Mouse (Mus musculus) embryonic facial prominence, embryonic 13.5 days (tissue): ENCODE measurements around the gene Gpr3. TPM values are rescaled to one million over a fixed set of nuclear protein-coding genes. Genes with fewer than 3 reads are reported as not detected.

Source experiments
- ATAC-seq: fragments of 200-750 bp; cut with Nextera tagmentation; 2 replicates; pipeline ENCODE4 v1.8.0; 2017; ENCODE audit warnings: low read depth; ENCODE audit not compliant: insufficient number of reproducible peaks, insufficient read depth, low FRiP score, low TSS enrichment
- H3K27ac ChIP-seq: fragments of 300-500 bp; sonication (generic); 2 replicates; pipeline ENCODE4 v1.5.1; 2015; ENCODE audit warnings: moderate library complexity, mild to moderate bottlenecking, inconsistent platforms
- H3K27me3 ChIP-seq: fragments of 300-500 bp; sonication (generic); 2 replicates; pipeline ENCODE4 v1.6.1; 2015; ENCODE audit warnings: mild to moderate bottlenecking, inconsistent platforms
- H3K36me3 ChIP-seq: fragments of 300-500 bp; sonication (generic); 2 replicates; pipeline ENCODE4 v1.6.1; 2015; ENCODE audit warnings: mild to moderate bottlenecking, inconsistent platforms
- H3K4me1 ChIP-seq: fragments of 300-500 bp; sonication (generic); 2 replicates; pipeline ENCODE4 v1.6.1; 2015; ENCODE audit warnings: inconsistent platforms
- H3K4me2 ChIP-seq: fragments of 300-500 bp; sonication (generic); 2 replicates; pipeline ENCODE4 v1.6.1; 2015; ENCODE audit warnings: moderate library complexity, mild to moderate bottlenecking, inconsistent platforms
- H3K4me3 ChIP-seq: fragments of 300-500 bp; sonication (generic); 2 replicates; pipeline ENCODE4 v1.5.1; 2015; ENCODE audit warnings: mild to moderate bottlenecking, inconsistent platforms
- H3K9ac ChIP-seq: fragments of 300-500 bp; sonication (generic); 2 replicates; pipeline ENCODE4 v1.6.1; 2015; ENCODE audit warnings: mild to moderate bottlenecking, inconsistent platforms
- H3K9me3 ChIP-seq: fragments of 300-500 bp; sonication (generic); 2 replicates; pipeline ENCODE4 v1.6.1; 2016; ENCODE audit warnings: inconsistent platforms
- WGBS: fragments of 180-500 bp; shearing (Covaris S2); methylation state at CpG from one replicate; pipeline ENCODE4 v1.1.7; 2015; ENCODE audit warnings: mixed read lengths; 5-methylcytosine and 5-hydroxymethylcytosine counted together
- polyA plus RNA-seq: library from polyadenylated mRNA; unstranded; fragments of >200 nt; fragmentation: Nextera tagmentation; extraction: Ambion mirVana; gene quantifications from 2 replicates; pipeline ENCODE4 v1.2.1, GENCODE M21; 2015

Gene Gpr3
- polyA plus RNA-seq, 1 experiment from 2014 or later = 0.15 TPM

DNA sequence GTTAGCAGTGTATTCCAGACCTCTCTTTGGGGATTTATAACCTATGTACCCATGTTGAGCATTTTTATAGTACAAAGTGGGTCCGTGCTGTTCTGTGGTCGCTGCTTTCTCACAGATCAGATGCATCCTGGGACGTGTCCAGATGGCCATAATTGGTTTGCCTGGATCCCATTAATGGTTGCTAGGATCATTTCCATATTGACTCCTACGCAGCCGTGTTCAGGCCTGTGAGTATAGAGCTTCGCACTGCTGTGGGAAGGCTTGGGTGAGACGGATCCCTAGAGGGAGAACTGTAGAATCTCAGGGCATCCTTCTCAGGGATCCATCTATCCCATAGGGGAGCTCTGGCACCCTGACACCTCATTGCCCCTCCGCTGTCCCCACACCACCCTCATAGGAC, 17.2 kb upstream of the Gpr3 start:
- Histone ChIP-seq H3K27me3 (no peaks in the 10 kb centered on the region), H3K9me3 (no peaks in the 10 kb centered on the region), H3K9ac (no peak overlapping the region), H3K36me3 (no peaks in the 10 kb centered on the region), H3K4me2 (no peak overlapping the region), H3K4me3 (no peak overlapping the region), H3K27ac (peak overlapping the region; percentile 35; the same call in 1 of the 2 replicates), H3K4me1 (peaks cover 14% of the 10 kb centered on the region)
- no peak for ATAC-seq
- 32% methylated on average over 8 of the region's 8 CpGs for WGBS

DNA sequence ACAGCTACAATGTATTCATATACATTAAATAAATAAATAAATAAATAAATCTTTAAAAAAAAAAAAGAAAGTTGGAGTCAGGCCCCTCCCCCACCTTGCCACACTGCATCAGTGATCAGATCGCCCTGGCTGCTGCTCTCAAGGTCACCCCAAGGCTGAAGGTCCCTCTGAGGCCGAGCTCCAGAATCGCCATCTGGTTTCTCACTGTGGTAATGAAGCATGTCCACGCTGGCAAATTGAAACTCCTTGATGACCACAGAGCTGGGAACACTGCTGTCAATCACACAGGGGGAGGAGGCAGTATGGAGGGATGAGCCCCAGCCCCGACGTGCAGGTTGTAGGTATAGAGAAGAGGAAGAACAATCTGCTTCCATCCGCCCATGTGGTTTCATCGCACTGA, 15.3 kb upstream of the Gpr3 start:
- no peak overlapping the region for H3K4me3 ChIP-seq
- 40% methylated on average over 8 of the region's 8 CpGs for WGBS
- H3K27me3 ChIP-seq = peaks cover 4% of the 10 kb centered on the region; the same call in 1 of the 2 replicates
- H3K9me3 ChIP-seq = no peaks in the 10 kb centered on the region
- H3K9ac ChIP-seq = no peak overlapping the region
- no peak overlapping the region for H3K4me2 ChIP-seq
- H3K36me3 ChIP-seq = no peaks in the 10 kb centered on the region
- H3K27ac ChIP-seq = no peak overlapping the region
- H3K4me1 ChIP-seq = peaks cover 30% of the 10 kb centered on the region
- ATAC-seq = no peak

- Histone ChIP-seq H3K9ac (no peak overlapping the region), H3K27ac (no peak overlapping the region), H3K4me3 (no peak overlapping the region), H3K9me3 (no peaks in the 10 kb centered on the region), H3K4me2 (no peak overlapping the region), H3K36me3 (no peaks in the 10 kb centered on the region), H3K27me3 (peaks cover 17% of the 10 kb centered on the region), H3K4me1 (peaks cover 34% of the 10 kb centered on the region)
- no peak for ATAC-seq
- 53% methylated on average over 10 of the region's 10 CpGs for WGBS
These were observed 13.7 kb upstream of the Gpr3 start for GRCm38 (mm10) chr4:133226073-133226472.

DNA sequence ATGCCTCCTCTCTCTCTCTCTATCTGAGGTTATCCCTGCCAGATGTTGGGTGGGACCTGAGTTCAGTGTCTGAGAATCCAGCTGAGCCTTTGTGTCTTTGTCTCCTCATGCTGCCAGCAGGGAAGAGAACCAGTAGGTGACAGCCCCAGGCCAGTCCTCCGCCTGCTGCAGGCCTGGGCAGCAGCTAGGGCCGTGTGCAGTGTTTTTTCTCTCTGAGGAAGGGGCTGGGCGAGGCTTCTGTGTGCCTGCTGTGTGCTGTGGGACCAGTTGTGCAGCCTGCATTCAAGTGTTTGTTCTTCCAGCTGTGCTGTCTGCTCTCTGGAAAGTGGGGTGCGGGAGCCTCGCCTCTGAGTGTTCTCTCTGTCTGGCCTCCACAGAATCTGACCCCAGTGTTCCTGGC, 11.5 kb upstream of the Gpr3 start:
- Histone ChIP-seq H3K4me1 (peaks cover 36% of the 10 kb centered on the region), H3K4me3 (no peak overlapping the region), H3K4me2 (no peak overlapping the region), H3K27ac (peak overlapping the region; percentile 11; the same call in 1 of the 2 replicates), H3K27me3 (peaks cover 29% of the 10 kb centered on the region), H3K9me3 (no peaks in the 10 kb centered on the region), H3K9ac (peak overlapping the region; percentile 36), H3K36me3 (no peaks in the 10 kb centered on the region)
- no peak for ATAC-seq
- 52% methylated on average over 5 of the region's 5 CpGs for WGBS

- H3K4me1 ChIP-seq = peaks cover 36% of the 10 kb centered on the region
These were observed 9.4 kb upstream of the Gpr3 start for GRCm38 (mm10) chr4:133221701-133222100.

DNA sequence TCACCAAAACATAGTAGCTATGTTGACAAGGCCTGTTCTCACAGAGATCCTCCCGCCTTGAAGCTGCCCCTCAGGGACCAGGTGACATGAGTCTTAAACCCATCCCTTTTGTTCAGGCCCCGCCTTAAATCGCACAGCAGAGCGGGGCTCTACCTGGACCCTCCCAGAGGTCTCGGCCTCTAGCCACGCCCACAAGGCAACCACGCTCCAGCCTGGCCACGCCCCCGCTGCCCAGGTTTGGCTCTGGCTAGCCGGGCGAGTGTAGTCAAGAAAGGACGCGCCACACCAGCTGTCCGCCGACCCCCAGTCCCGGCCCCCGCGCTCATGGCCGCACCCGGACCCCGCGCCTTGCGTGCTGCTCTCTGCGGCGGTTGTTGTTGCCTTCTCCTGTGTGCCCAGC, 8.3 kb upstream of the Gpr3 start:
- Histone ChIP-seq H3K9me3 (no peaks in the 10 kb centered on the region), H3K4me2 (peak overlapping the region; percentile 68), H3K9ac (peak overlapping the region; percentile 58), H3K36me3 (no peaks in the 10 kb centered on the region), H3K4me1 (peaks cover 28% of the 10 kb centered on the region), H3K27me3 (peaks cover 29% of the 10 kb centered on the region), H3K4me3 (peak overlapping the region; percentile 39), H3K27ac (no peak overlapping the region)
- 3% methylated on average over 25 of the region's 25 CpGs for WGBS
- no peak; the same call in 1 of the 2 replicates for ATAC-seq

More at GRCm38 (mm10) chr4:133221701-133222100, 9.4 kb upstream of the Gpr3 start:
- H3K9me3 ChIP-seq = no peaks in the 10 kb centered on the region
- WGBS = 81% methylated on average over 8 of the region's 8 CpGs
- no peak overlapping the region for H3K4me2 ChIP-seq
- H3K4me3 ChIP-seq = no peak overlapping the region
- ATAC-seq = no peak
- H3K36me3 ChIP-seq = no peaks in the 10 kb centered on the region
- H3K27me3 ChIP-seq = peaks cover 29% of the 10 kb centered on the region
- H3K9ac ChIP-seq = no peak overlapping the region
- H3K27ac ChIP-seq = no peak overlapping the region

GRCm38 (mm10) chr4:133218745-133219144, 6.4 kb upstream of the Gpr3 start:
- no peak overlapping the region for H3K4me2 ChIP-seq
- H3K4me3 ChIP-seq = no peak overlapping the region
- 87% methylated on average over 3 of the region's 3 CpGs for WGBS
- ATAC-seq = no peak
- H3K9me3 ChIP-seq = no peaks in the 10 kb centered on the region
- no peak overlapping the region for H3K9ac ChIP-seq
- H3K4me1 ChIP-seq = peaks cover 23% of the 10 kb centered on the region
- no peaks in the 10 kb centered on the region for H3K36me3 ChIP-seq
- peaks cover 43% of the 10 kb centered on the region for H3K27me3 ChIP-seq
- H3K27ac ChIP-seq = no peak overlapping the region

GRCm38 (mm10) chr4:133217641-133218040, 5.3 kb upstream of the Gpr3 start:
- Histone ChIP-seq H3K4me2 (no peak overlapping the region), H3K4me1 (peaks cover 24% of the 10 kb centered on the region), H3K9me3 (no peaks in the 10 kb centered on the region), H3K36me3 (no peaks in the 10 kb centered on the region), H3K27ac (no peak overlapping the region), H3K9ac (no peak overlapping the region), H3K4me3 (no peak overlapping the region), H3K27me3 (peaks cover 50% of the 10 kb centered on the region)
- WGBS = 2% methylated on average over 5 of the region's 5 CpGs
- no peak for ATAC-seq

DNA sequence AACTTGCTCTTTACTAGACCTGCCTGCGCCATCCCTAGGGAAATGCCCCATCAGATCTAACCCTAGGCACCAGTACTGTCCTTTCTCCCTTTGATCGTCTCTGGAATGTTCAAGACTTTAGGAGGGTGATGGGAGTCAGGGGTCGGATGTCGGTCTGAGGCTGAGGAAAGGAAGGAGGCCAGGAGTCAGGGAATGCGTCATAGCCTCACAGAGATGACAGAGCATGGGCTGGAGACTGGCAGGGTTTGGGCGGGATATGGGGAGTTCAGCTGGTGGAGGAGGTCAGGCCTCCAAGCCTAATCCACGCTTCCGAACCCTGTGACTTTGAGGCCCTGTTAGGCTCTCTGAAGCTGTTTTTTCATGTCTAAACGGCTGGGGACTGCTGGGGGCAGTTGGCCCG, 1.3 kb upstream of the Gpr3 start:
- no peak for ATAC-seq
- no peak overlapping the region for H3K9ac ChIP-seq
- peaks cover 49% of the 10 kb centered on the region for H3K27me3 ChIP-seq
- H3K4me1 ChIP-seq = peaks cover 26% of the 10 kb centered on the region
- peak overlapping the region; percentile 96 for H3K4me2 ChIP-seq
- H3K4me3 ChIP-seq = peak overlapping the region; percentile 65
- H3K9me3 ChIP-seq = no peaks in the 10 kb centered on the region
- no peaks in the 10 kb centered on the region for H3K36me3 ChIP-seq
- WGBS = 11% methylated on average over 10 of the region's 10 CpGs
- H3K27ac ChIP-seq = no peak overlapping the region

DNA sequence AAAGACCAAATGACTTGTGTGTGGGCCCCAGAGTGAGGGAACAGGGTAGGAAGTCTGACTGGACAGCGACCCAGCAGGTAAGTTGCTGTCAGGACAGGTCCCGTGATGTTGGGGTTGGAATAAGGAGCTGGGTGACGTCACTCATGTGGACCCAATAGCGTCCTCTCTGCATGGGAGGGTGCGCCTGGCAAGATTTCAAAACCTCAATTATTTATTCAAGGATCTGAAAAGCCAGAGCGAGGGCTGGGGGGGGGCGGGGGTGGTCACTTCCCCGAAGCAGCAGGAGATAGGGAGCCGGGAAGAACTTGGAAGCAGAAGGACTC, 893 bp upstream of the Gpr3 start:
- ATAC-seq = no peak
- Histone ChIP-seq H3K27me3 (peaks cover 49% of the 10 kb centered on the region), H3K4me1 (peaks cover 26% of the 10 kb centered on the region), H3K4me2 (peak overlapping the region; percentile 96), H3K9ac (no peak overlapping the region), H3K4me3 (peak overlapping the region; percentile 65), H3K27ac (no peak overlapping the region), H3K36me3 (no peaks in the 10 kb centered on the region), H3K9me3 (no peaks in the 10 kb centered on the region)
- WGBS = 0% methylated on average over 9 of the region's 9 CpGs

- peak overlapping the region; percentile 65 for H3K4me3 ChIP-seq
- no peak overlapping the region; the same call in 1 of the 2 replicates for H3K27ac ChIP-seq
- ATAC-seq = no peak
- H3K36me3 ChIP-seq = no peaks in the 10 kb centered on the region
- 2% methylated on average over 44 of the region's 44 CpGs for whole genome bisulfite sequencing
- peaks cover 26% of the 10 kb centered on the region for H3K4me1 ChIP-seq
- H3K9me3 ChIP-seq = no peaks in the 10 kb centered on the region
- H3K4me2 ChIP-seq = peak overlapping the region; percentile 96
- H3K9ac ChIP-seq = peak overlapping the region; percentile 69
- H3K27me3 ChIP-seq = peaks cover 49% of the 10 kb centered on the region
These were observed 379 bp upstream of the Gpr3 start for GRCm38 (mm10) chr4:133212562-133213267.

DNA sequence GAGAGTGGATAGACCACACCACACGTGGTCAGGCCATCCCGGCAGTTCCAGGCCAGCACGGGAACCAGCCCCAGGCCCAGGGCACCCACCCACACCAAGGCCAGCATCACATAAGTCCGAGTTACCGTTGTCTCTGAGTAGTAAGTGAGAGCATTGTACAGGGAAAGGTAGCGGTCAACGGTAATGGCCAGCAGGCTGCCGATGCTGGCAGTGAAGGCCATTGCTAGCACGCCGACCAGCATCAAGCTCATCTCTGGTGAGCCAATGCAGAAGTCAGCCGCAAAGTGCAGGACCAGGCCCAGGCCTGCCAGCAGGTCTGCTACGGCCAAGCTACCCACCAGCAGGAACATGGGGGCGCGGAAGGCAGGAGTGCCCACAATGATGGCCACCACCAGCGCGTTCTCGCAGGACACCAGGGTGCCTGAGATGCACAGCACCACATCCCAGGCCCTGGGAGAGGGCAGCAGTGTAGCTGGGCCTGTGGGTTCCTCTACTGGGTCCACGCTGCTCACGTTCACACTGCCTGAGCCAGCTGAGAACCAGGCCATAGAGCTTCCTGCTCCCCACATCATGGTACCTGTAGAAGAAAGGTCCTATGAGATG, 1.4 kb downstream of the Gpr3 start:
- no peaks in the 10 kb centered on the region for H3K36me3 ChIP-seq
- H3K4me3 ChIP-seq = no peak overlapping the region
- H3K4me1 ChIP-seq = peaks cover 26% of the 10 kb centered on the region
- H3K27ac ChIP-seq = no peak overlapping the region
- H3K9ac ChIP-seq = no peak overlapping the region
- no peak for ATAC-seq
- no peak overlapping the region for H3K4me2 ChIP-seq
- 92% methylated on average over 19 of the region's 19 CpGs for WGBS
- peaks cover 49% of the 10 kb centered on the region for H3K27me3 ChIP-seq
- no peaks in the 10 kb centered on the region for H3K9me3 ChIP-seq
